Mouse (Mus musculus): ENCODE results near the gene Lpin3. TPM values are rescaled to one million over a fixed set of nuclear protein-coding genes. Genes with fewer than 3 reads are reported as not detected.
A peak's percentile ranks its signal among the peaks of the same experiment; 100 is the strongest.

Gene Lpin3
- 1.5 and 2.5 TPM in 2 replicates for polyA plus RNA-seq (2014; fragmentation: Nextera tagmentation; extraction: Ambion mirVana)

DNA sequence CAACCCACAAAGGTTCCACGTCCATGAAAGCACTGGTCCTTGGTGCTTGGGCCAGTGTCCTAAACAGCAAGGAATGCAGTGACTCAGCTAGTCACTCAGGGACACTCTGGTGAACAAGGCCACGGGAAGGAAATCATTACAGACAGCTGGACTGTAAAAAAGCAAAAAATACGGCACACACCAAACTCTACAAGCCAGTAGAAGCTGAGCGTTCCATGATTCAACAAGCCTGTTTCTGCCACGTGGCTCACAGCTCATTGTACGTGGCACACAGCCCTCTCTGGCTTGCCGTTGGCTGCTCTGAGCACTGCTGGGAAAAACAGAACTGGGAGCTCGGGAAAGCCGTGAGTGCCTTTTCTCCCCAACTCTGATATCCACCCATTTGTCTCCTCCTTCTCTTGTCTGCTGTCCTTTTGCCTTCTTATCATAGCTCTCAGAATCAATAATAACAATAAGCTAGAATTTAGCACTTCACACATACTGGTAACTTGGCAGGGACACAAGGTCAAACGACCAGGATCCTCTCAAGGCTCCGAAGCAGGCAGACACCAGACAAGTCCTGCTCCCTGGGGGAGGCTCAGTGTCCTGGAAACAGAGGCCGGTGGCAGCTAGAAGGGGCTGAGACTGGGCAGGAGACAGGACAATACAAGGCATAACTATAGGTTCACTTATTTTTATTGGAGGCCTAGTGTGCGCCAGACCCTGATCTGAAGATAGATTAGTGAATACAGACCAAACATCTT is at the start of gene Lpin3:
Gene Lpin3, plus strand, starts transcription at position 218 of the 743 bp plus-strand sequence.
- TF ChIP-seq CTCF (IDR thresholded peaks at IDR 0.05; ENCODE audit: low read depth): no peak
- 41% methylated on average over 13 of the region's 13 CpGs for WGBS
- no peak within 1 kb of the TSS for H3K4me2 ChIP-seq
- no peaks in the 10 kb centered on the region for H3K36me3 ChIP-seq (ENCODE audit: insufficient read depth)
- H3K9ac ChIP-seq: no peak within 1 kb of the TSS
- H3K4me3 ChIP-seq (ENCODE audit: low read depth, low read length): no peak within 1 kb of the TSS
- ATAC-seq (ENCODE audit: insufficient read depth) (0 out of 2 replicates have a peak, but pooled peaks have one; percentile 50), DNase-seq (peak; percentile 67)
- no peak within 1 kb of the TSS for H3K27ac ChIP-seq (ENCODE audit: low read depth)
- H3K9me3 ChIP-seq (ENCODE audit: low read depth, low read length): no peaks in the 10 kb centered on the region
- no peaks in the 10 kb centered on the region for H3K4me1 ChIP-seq (ENCODE audit: insufficient read depth)
- H3K27me3 ChIP-seq (ENCODE audit: insufficient read depth, low read length): no peaks in the 10 kb centered on the region

GRCm38 (mm10) chr2:160840838-160841237 is 39.6 kb upstream of the Lpin3 start:
- no peak overlapping the region for H3K27ac ChIP-seq (ENCODE audit: low read depth)
- H3K36me3 ChIP-seq (ENCODE audit: insufficient read depth): no peaks in the 10 kb centered on the region
- H3K9me3 ChIP-seq (ENCODE audit: low read depth, low read length): no peaks in the 10 kb centered on the region
- no peak for TF ChIP-seq CTCF (IDR thresholded peaks at IDR 0.05; ENCODE audit: low read depth)
- H3K4me3 ChIP-seq (ENCODE audit: low read depth, low read length): no peak overlapping the region
- no peak overlapping the region for H3K4me2 ChIP-seq
- H3K9ac ChIP-seq: no peak overlapping the region
- H3K27me3 ChIP-seq (ENCODE audit: insufficient read depth, low read length): no peaks in the 10 kb centered on the region
- H3K4me1 ChIP-seq (ENCODE audit: insufficient read depth): no peaks in the 10 kb centered on the region
- ATAC-seq (ENCODE audit: insufficient read depth): no peak
- no peak for DNase-seq

DNA sequence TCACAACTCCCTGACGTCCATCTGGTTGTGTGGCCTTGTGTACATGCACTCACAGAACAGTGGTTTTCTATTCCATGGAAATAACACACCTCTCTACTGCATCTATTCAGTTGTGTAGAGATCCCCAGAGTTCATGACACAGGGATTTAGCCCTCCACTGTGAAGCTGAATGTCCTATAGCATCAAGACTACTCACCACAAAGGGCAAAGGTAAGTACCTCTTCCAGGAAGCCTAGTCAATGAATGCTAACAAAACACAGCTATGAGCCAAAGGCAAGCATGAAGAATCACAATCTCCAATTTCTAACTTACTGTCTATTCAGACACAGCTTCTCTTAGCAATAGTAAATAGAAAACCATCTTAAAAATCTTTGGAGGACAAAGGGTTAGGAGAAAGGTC is 32.8 kb upstream of the Lpin3 start:
- Histone ChIP-seq H3K4me1 (ENCODE audit: insufficient read depth) (no peaks in the 10 kb centered on the region), H3K36me3 (ENCODE audit: insufficient read depth) (no peaks in the 10 kb centered on the region), H3K4me2 (no peak overlapping the region), H3K27ac (ENCODE audit: low read depth) (no peak overlapping the region), H3K9ac (no peak overlapping the region), H3K27me3 (ENCODE audit: insufficient read depth, low read length) (no peaks in the 10 kb centered on the region), H3K4me3 (ENCODE audit: low read depth, low read length) (no peak overlapping the region), H3K9me3 (ENCODE audit: low read depth, low read length) (no peaks in the 10 kb centered on the region)
- DNase-seq (no peak), ATAC-seq (ENCODE audit: insufficient read depth) (no peak)
- no peak for TF ChIP-seq CTCF (IDR thresholded peaks at IDR 0.05; ENCODE audit: low read depth)
- WGBS: 73% methylated on average over 1 of the region's 1 CpGs

GRCm38 (mm10) chr2:160848186-160848585 is 32.3 kb upstream of the Lpin3 start:
- H3K27me3 ChIP-seq (ENCODE audit: insufficient read depth, low read length): no peaks in the 10 kb centered on the region
- H3K27ac ChIP-seq (ENCODE audit: low read depth): no peak overlapping the region
- H3K4me2 ChIP-seq: no peak overlapping the region
- 88% methylated on average over 2 of the region's 2 CpGs for WGBS
- ATAC-seq (ENCODE audit: insufficient read depth) (no peak), DNase-seq (no peak)
- H3K9ac ChIP-seq: no peak overlapping the region
- H3K9me3 ChIP-seq (ENCODE audit: low read depth, low read length): no peaks in the 10 kb centered on the region
- H3K4me3 ChIP-seq (ENCODE audit: low read depth, low read length): no peak overlapping the region
- no peaks in the 10 kb centered on the region for H3K36me3 ChIP-seq (ENCODE audit: insufficient read depth)
- no peak for TF ChIP-seq CTCF (IDR thresholded peaks at IDR 0.05; ENCODE audit: low read depth)
- no peaks in the 10 kb centered on the region for H3K4me1 ChIP-seq (ENCODE audit: insufficient read depth)

- H3K36me3 ChIP-seq (ENCODE audit: insufficient read depth): no peaks in the 10 kb centered on the region
- H3K4me2 ChIP-seq: no peak overlapping the region
- WGBS: 75% methylated on average over 3 of the region's 3 CpGs
- DNase-seq: no peak
- H3K9ac ChIP-seq: no peak overlapping the region
- H3K27me3 ChIP-seq (ENCODE audit: insufficient read depth, low read length): no peaks in the 10 kb centered on the region
- peak; percentile 25 for TF ChIP-seq CTCF (IDR thresholded peaks at IDR 0.05; ENCODE audit: low read depth)
- H3K9me3 ChIP-seq (ENCODE audit: low read depth, low read length): no peaks in the 10 kb centered on the region
- H3K4me1 ChIP-seq (ENCODE audit: insufficient read depth): no peaks in the 10 kb centered on the region
- ATAC-seq (ENCODE audit: insufficient read depth): no peak
- no peak overlapping the region for H3K27ac ChIP-seq (ENCODE audit: low read depth)
- no peak overlapping the region for H3K4me3 ChIP-seq (ENCODE audit: low read depth, low read length)
These were observed 30.7 kb upstream of the Lpin3 start for GRCm38 (mm10) chr2:160849617-160850240.

GRCm38 (mm10) chr2:160850360-160850759 is 30.1 kb upstream of the Lpin3 start:
- Histone ChIP-seq H3K27me3 (ENCODE audit: insufficient read depth, low read length) (no peaks in the 10 kb centered on the region), H3K4me1 (ENCODE audit: insufficient read depth) (no peaks in the 10 kb centered on the region), H3K9me3 (ENCODE audit: low read depth, low read length) (no peaks in the 10 kb centered on the region), H3K4me3 (ENCODE audit: low read depth, low read length) (no peak overlapping the region), H3K9ac (no peak overlapping the region), H3K4me2 (no peak overlapping the region), H3K36me3 (ENCODE audit: insufficient read depth) (no peaks in the 10 kb centered on the region), H3K27ac (ENCODE audit: low read depth) (no peak overlapping the region)
- no peak for DNase-seq
- ATAC-seq (ENCODE audit: insufficient read depth): no peak
- 66% methylated on average over 3 of the region's 3 CpGs for WGBS
- TF ChIP-seq CTCF (IDR thresholded peaks at IDR 0.05; ENCODE audit: low read depth): no peak

DNA sequence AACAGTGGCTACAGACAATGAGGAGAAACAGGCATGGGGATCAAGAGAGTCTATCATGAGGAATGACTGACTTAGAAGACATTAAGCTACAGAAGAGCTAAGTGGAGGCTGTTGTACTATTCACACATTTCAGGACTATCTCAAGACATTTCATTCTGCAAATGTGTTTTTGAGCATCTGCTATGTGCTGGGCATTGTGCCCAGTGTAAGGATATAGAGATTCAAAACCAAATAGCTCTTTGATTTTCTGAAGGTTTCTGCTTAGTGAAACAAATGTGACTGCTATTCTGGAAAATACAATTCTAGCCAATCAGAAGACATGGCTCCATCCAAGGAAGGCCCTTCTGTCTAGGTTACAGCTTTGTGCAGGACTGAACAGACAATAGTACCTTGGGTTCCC is 25.8 kb upstream of the Lpin3 start:
- no peaks in the 10 kb centered on the region for H3K9me3 ChIP-seq (ENCODE audit: low read depth, low read length)
- no peaks in the 10 kb centered on the region for H3K4me1 ChIP-seq (ENCODE audit: insufficient read depth)
- no peaks in the 10 kb centered on the region for H3K27me3 ChIP-seq (ENCODE audit: insufficient read depth, low read length)
- TF ChIP-seq CTCF (IDR thresholded peaks at IDR 0.05; ENCODE audit: low read depth): no peak
- ATAC-seq (ENCODE audit: insufficient read depth) (no peak), DNase-seq (peak; percentile 49)
- no peak overlapping the region for H3K4me2 ChIP-seq
- H3K27ac ChIP-seq (ENCODE audit: low read depth): no peak overlapping the region
- no peaks in the 10 kb centered on the region for H3K36me3 ChIP-seq (ENCODE audit: insufficient read depth)
- no peak overlapping the region for H3K9ac ChIP-seq
- no peak overlapping the region for H3K4me3 ChIP-seq (ENCODE audit: low read depth, low read length)
